Mouse (Mus musculus): ENCODE measurements around the gene Spata17. TPM values are rescaled to one million over a fixed set of nuclear protein-coding genes. Genes with fewer than 3 reads are reported as not detected.
A peak's percentile ranks its signal among the peaks of the same experiment; 100 is the strongest.

Gene Spata17
- under 1 TPM in 1 of 2 experiments, not detected in 1; 0.62 TPM for total RNA-seq (2021)
- long read RNA-seq, experiment 1, partial matches to known transcripts = 0 of 1 reads
- long read RNA-seq, experiment 1, other reads (novel, unspliced or antisense) = 1 of 1 reads
- long read RNA-seq, experiment 2 = 0 reads

- peak; percentile 46 to 67 for DNase-seq (ENCODE audit: low spot score in 2 of 2)
Measured at GRCm38 (mm10) chr1:187215181-187216116, at the start of gene Spata17, which contains the start of gene Gpatch2. TSS of gene Spata17 (minus strand) at chr1:187215465. TSS of gene Gpatch2 (plus strand) at chr1:187215508.

- no peak for DNase-seq (ENCODE audit: low spot score in 2 of 2)
Measured at GRCm38 (mm10) chr1:187258756-187259155, 43.5 kb upstream of the Spata17 start.

- DNase-seq (ENCODE audit: low spot score in 2 of 2) = no peak
Measured at GRCm38 (mm10) chr1:187250741-187251262, 35.5 kb upstream of the Spata17 start.

GRCm38 (mm10) chr1:187244734-187245133 is 29.5 kb upstream of the Spata17 start:
- no peak for DNase-seq (ENCODE audit: low spot score in 2 of 2)

- DNase-seq (ENCODE audit: low spot score in 2 of 2) = no peak
Measured at GRCm38 (mm10) chr1:187241329-187241728, 26.1 kb upstream of the Spata17 start.

GRCm38 (mm10) chr1:187240304-187240703 is 25.0 kb upstream of the Spata17 start:
- no peak for DNase-seq (ENCODE audit: low spot score in 2 of 2)

GRCm38 (mm10) chr1:187238061-187238460 is 22.8 kb upstream of the Spata17 start:
- no peak for DNase-seq (ENCODE audit: low spot score in 2 of 2)

- no peak for DNase-seq (ENCODE audit: low spot score in 2 of 2)
Measured at GRCm38 (mm10) chr1:187236296-187236695, 21.0 kb upstream of the Spata17 start.

- DNase-seq (ENCODE audit: low spot score in 2 of 2) = no peak
Measured at GRCm38 (mm10) chr1:187235161-187235560, 19.9 kb upstream of the Spata17 start.

- DNase-seq (ENCODE audit: low spot score in 2 of 2) = no peak
Measured at GRCm38 (mm10) chr1:187232996-187233615, 17.8 kb upstream of the Spata17 start.

GRCm38 (mm10) chr1:187232196-187232955 is 17.1 kb upstream of the Spata17 start:
- DNase-seq (ENCODE audit: low spot score in 2 of 2) = no peak

GRCm38 (mm10) chr1:187230255-187230654 is 15.0 kb upstream of the Spata17 start:
- DNase-seq (ENCODE audit: low spot score in 2 of 2) = no peak

- DNase-seq (ENCODE audit: low spot score in 2 of 2) = no peak
Measured at GRCm38 (mm10) chr1:187228414-187229146, 13.3 kb upstream of the Spata17 start.

GRCm38 (mm10) chr1:187226328-187227025 is 11.2 kb upstream of the Spata17 start:
- DNase-seq (ENCODE audit: low spot score in 2 of 2) = no peak

- no peak for DNase-seq (ENCODE audit: low spot score in 2 of 2)
Measured at GRCm38 (mm10) chr1:187220756-187221155, 5.5 kb upstream of the Spata17 start.

- no peak for DNase-seq (ENCODE audit: low spot score in 2 of 2)
Measured at GRCm38 (mm10) chr1:187216620-187217410, 1.6 kb upstream of the Spata17 start.

- DNase-seq (ENCODE audit: low spot score in 2 of 2) = no peak
Measured at GRCm38 (mm10) chr1:187210736-187211135, 4.5 kb downstream of the Spata17 start.

GRCm38 (mm10) chr1:187209496-187209895 is 5.8 kb downstream of the Spata17 start:
- no peak for DNase-seq (ENCODE audit: low spot score in 2 of 2)

GRCm38 (mm10) chr1:187205506-187205905 is 9.8 kb downstream of the Spata17 start:
- DNase-seq (ENCODE audit: low spot score in 2 of 2) = no peak

Measured in adrenal gland, postnatal 4 days (tissue).